Mouse (Mus musculus) c-Kit-positive CD71-positive TER-119-positive erythroid progenitor cells, embryonic 14.5 days (primary cell): ENCODE measurements around the gene Ccl2.

Experiments
- DNase-seq: peaks from one replicate; pipeline ENCODE4 v3.0.0-alpha.2; 2013; ENCODE audit warnings: low spot score

Gene Ccl2

GRCm38 (mm10) chr11:82035356-82035755 lies at the start of gene Ccl2:
Gene Ccl2 (plus strand): TSS chr11:82035571.
- DNase-seq = no peak

- DNase-seq = peak; percentile 42
These were observed 39.1 kb upstream of the Ccl2 start for GRCm38 (mm10) chr11:81996172-81996841.

GRCm38 (mm10) chr11:81997085-81997484 lies 38.3 kb upstream of the Ccl2 start:
- no peak for DNase-seq

GRCm38 (mm10) chr11:81998646-81999045 lies 36.7 kb upstream of the Ccl2 start:
- DNase-seq = no peak

- DNase-seq = no peak
These were observed 35.9 kb upstream of the Ccl2 start for GRCm38 (mm10) chr11:81999469-81999868.

GRCm38 (mm10) chr11:82000581-82000980 lies 34.8 kb upstream of the Ccl2 start:
- DNase-seq = no peak

GRCm38 (mm10) chr11:82004810-82005209 lies 30.6 kb upstream of the Ccl2 start:
- DNase-seq = no peak

- no peak for DNase-seq
These were observed 28.5 kb upstream of the Ccl2 start for GRCm38 (mm10) chr11:82006796-82007423.

- DNase-seq = no peak
These were observed 25.3 kb upstream of the Ccl2 start for GRCm38 (mm10) chr11:82010115-82010514.

GRCm38 (mm10) chr11:82011411-82012193 lies 23.8 kb upstream of the Ccl2 start:
- no peak for DNase-seq

GRCm38 (mm10) chr11:82013756-82014155 lies 21.6 kb upstream of the Ccl2 start:
- DNase-seq = no peak

GRCm38 (mm10) chr11:82015066-82015465 lies 20.3 kb upstream of the Ccl2 start:
- DNase-seq = no peak

GRCm38 (mm10) chr11:82016181-82016780 lies 19.1 kb upstream of the Ccl2 start:
- no peak for DNase-seq

- DNase-seq = no peak
These were observed 16.0 kb upstream of the Ccl2 start for GRCm38 (mm10) chr11:82019389-82019788.

GRCm38 (mm10) chr11:82019793-82020192 lies 15.6 kb upstream of the Ccl2 start:
- DNase-seq = no peak

- DNase-seq = no peak
These were observed 14.0 kb upstream of the Ccl2 start for GRCm38 (mm10) chr11:82021406-82021805.

- no peak for DNase-seq
These were observed 12.8 kb upstream of the Ccl2 start for GRCm38 (mm10) chr11:82022504-82023056.

- DNase-seq = no peak
These were observed 11.6 kb upstream of the Ccl2 start for GRCm38 (mm10) chr11:82023769-82024168.

- no peak for DNase-seq
These were observed 5.2 kb upstream of the Ccl2 start for GRCm38 (mm10) chr11:82030171-82030570.

- DNase-seq = no peak
These were observed 3.2 kb upstream of the Ccl2 start for GRCm38 (mm10) chr11:82032136-82032535.

GRCm38 (mm10) chr11:82032678-82033344 lies 2.6 kb upstream of the Ccl2 start:
- no peak for DNase-seq

- no peak for DNase-seq
These were observed 925 bp upstream of the Ccl2 start for GRCm38 (mm10) chr11:82034446-82034845.
